Mouse (Mus musculus) CD4-positive, CD25-positive, alpha-beta regulatory T cell (primary cell): ENCODE measurements around the gene Ifi214. TPM values are rescaled to one million over a fixed set of nuclear protein-coding genes. Genes with fewer than 3 reads are reported as not detected.

Experiments used
- polyA plus RNA-seq: library from polyadenylated mRNA; unstranded; fragments of 100-300 nt; shearing (Covaris generic); gene quantifications from one replicate; pipeline ENCODE4 v1.2.1, GENCODE M21; 2017

The Ifi214 gene
- polyA plus RNA-seq, result 39.2 TPM

GRCm38 (mm10) chr1:173535791-173536190 lies at the start of gene Ifi214:
Ifi214 (minus strand) TSS chr1:173535957.

GRCm38 (mm10) chr1:173490812-173491480 lies 44.8 kb downstream of the Ifi214 start, which contains the start of gene Ifi206:
Ifi206 (minus strand) TSS chr1:173491041.

Other genes with a start within 250 kb of the Ifi214 start
- not detected for gene Ackr1, start 202.2 kb downstream of the Ifi214 start, polyA plus RNA-seq
- gene Aim2, start 185.1 kb downstream of the Ifi214 start, polyA plus RNA-seq, result 54.1 TPM
- gene Cadm3, start 168.3 kb downstream of the Ifi214 start, polyA plus RNA-seq, result 0.12 TPM
- 140 TPM for gene Ifi206, start 44.9 kb downstream of the Ifi214 start, polyA plus RNA-seq
- 107 TPM for gene Ifi213, start 63.3 kb upstream of the Ifi214 start, polyA plus RNA-seq
- gene Ifi209, start 95.0 kb upstream of the Ifi214 start, polyA plus RNA-seq, result 210 TPM
- gene Ifi208, start 137.7 kb upstream of the Ifi214 start, polyA plus RNA-seq, result 116 TPM
- 0.14 TPM for gene Ifi207, start 205.8 kb upstream of the Ifi214 start, polyA plus RNA-seq
- gene Ifi204, start 231.0 kb upstream of the Ifi214 start, polyA plus RNA-seq, result 0.50 TPM